Mouse (Mus musculus) c-Kit-positive CD71-negative TER-119-negative erythroid progenitor cells, embryonic 14.5 days (primary cell): ENCODE data around the gene Muc3.

Experiments used
- DNase-seq: peaks from one replicate; pipeline ENCODE4 v3.0.0-alpha.2; 2013; ENCODE audit warnings: low read depth

The Muc3 gene

GRCm38 (mm10) chr5:137091560-137091959 lies 57.6 kb downstream of the Muc3 start:
- no peak for DNase-seq

GRCm38 (mm10) chr5:137090870-137091269 lies 58.3 kb downstream of the Muc3 start:
- DNase-seq = no peak

DNA sequence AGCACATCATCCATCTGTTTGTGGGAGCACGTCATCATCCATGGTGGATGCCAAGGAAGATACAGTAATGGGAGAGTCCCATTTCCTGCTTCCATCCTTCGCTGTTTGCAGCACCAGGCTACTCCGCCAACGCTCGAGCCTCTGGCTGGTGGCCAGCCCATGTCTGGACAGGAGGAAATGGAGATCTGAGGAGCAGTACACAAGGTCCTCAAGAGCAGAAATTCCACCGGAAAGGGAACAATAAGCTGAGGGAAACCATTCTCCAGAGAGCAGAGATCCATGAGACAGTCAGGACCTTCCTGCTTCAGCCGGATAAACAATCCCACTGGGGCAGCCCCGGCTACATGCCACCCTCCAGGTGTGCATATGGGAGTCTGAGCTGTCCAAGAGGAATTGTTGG lies 61.7 kb downstream of the Muc3 start:
- DNase-seq = no peak

DNA sequence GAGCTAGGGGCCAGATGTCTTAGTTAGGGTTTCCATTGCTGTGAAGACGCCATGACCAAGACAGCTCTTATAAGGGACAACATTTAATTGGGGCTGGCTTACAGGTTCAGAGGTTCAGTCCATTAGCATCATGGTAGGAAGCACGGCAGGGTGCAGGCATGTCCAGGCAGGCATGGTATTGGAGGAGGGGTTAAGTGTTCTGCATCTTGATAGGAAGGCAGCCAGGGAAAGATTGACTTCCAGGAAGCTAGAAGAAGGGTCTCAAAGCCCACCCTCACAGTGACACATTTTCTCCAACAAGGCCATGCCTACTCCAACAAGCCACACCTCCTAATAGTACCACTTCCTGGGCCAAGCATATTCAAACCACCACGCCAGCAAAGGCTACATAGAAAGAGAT lies 63.4 kb downstream of the Muc3 start:
- DNase-seq = no peak

- DNase-seq = no peak
Measured at GRCm38 (mm10) chr5:137085021-137085420, 64.1 kb downstream of the Muc3 start.
